Mouse (Mus musculus) testis, adult 2 months (tissue): ENCODE data around the gene Aqp6. TPM values are rescaled to one million over a fixed set of nuclear protein-coding genes. Genes with fewer than 3 reads are reported as not detected.

ENCODE experiments used
- H3K27ac ChIP-seq: fragments of 200-500 bp; 2 replicates; pipeline ENCODE4 v1.5.1; 2012; ENCODE audit warnings: low read depth, low read length; ENCODE audit not compliant: control insufficient read depth, insufficient read depth
- H3K27me3 ChIP-seq: fragments of 200-500 bp; 2 replicates; pipeline ENCODE4 v1.6.1; 2012; ENCODE audit warnings: mild to moderate bottlenecking, low read length, moderate library complexity; ENCODE audit not compliant: control insufficient read depth, insufficient read depth
- H3K36me3 ChIP-seq: fragments of 200-500 bp; 2 replicates; pipeline ENCODE4 v1.6.1; 2012; ENCODE audit warnings: mild to moderate bottlenecking, low read length; ENCODE audit not compliant: control insufficient read depth, insufficient read depth
- H3K4me1 ChIP-seq: fragments of 200-500 bp; 2 replicates; pipeline ENCODE4 v1.6.1; 2012; ENCODE audit warnings: low read length; ENCODE audit not compliant: control insufficient read depth, insufficient read depth
- H3K4me3 ChIP-seq: fragments of 200-500 bp; 2 replicates; pipeline ENCODE4 v1.5.1; 2012; ENCODE audit warnings: low read depth, mild to moderate bottlenecking, low read length, moderate library complexity, mixed read lengths; ENCODE audit not compliant: control insufficient read depth
- CTCF ChIP-seq: fragments of 200-500 bp; IDR thresholded peaks from 2 replicates; pipeline ENCODE4 v1.5.1; 2012; ENCODE audit warnings: low read depth, mild to moderate bottlenecking, inconsistent platforms, low read length, moderate library complexity; ENCODE audit not compliant: control insufficient read depth, insufficient read depth, insufficient replicate concordance
- POLR2A ChIP-seq: fragments of 200-500 bp; IDR thresholded peaks from 2 replicates; pipeline ENCODE4 v1.6.1; 2012; ENCODE audit warnings: low read depth, mild to moderate bottlenecking, inconsistent platforms, low read length, moderate library complexity; ENCODE audit not compliant: control insufficient read depth
- polyA plus RNA-seq: library from polyadenylated mRNA; depleted of rRNA; stranded (reverse); fragments of >200 nt; gene quantifications from 2 replicates; pipeline ENCODE4 v1.2.3, GENCODE M21; 2012

Gene Aqp6
- polyA plus RNA-seq, 1 experiment: not detected

- Histone ChIP-seq H3K27me3 (no peaks in the 10 kb centered on the region), H3K4me3 (peak within 1 kb of the TSS; percentile 25; the same call in 1 of the 2 replicates), H3K27ac (peak within 1 kb of the TSS; percentile 62), H3K36me3 (no peaks in the 10 kb centered on the region), H3K4me1 (peaks cover 11% of the 10 kb centered on the region)
- TF ChIP-seq POLR2A: no peak
- no peak for TF ChIP-seq CTCF
Observed at GRCm38 (mm10) chr15:99578802-99579485, 22.3 kb upstream of the Aqp6 start, which contains the start of gene Aqp2. TSS of gene Aqp2 (plus strand) at chr15:99579055.

- Histone ChIP-seq H3K36me3 (no peaks in the 10 kb centered on the region), H3K27me3 (no peaks in the 10 kb centered on the region), H3K27ac (no peak overlapping the region), H3K4me3 (no peak overlapping the region; the same call in 1 of the 2 replicates), H3K4me1 (peaks cover 19% of the 10 kb centered on the region)
- TF ChIP-seq POLR2A: no peak
- no peak for TF ChIP-seq CTCF
Observed at GRCm38 (mm10) chr15:99583463-99584344, 17.5 kb upstream of the Aqp6 start.

GRCm38 (mm10) chr15:99584407-99585202 is 16.6 kb upstream of the Aqp6 start:
- peaks cover 13% of the 10 kb centered on the region for H3K4me1 ChIP-seq
- no peak overlapping the region for H3K27ac ChIP-seq
- no peaks in the 10 kb centered on the region for H3K27me3 ChIP-seq
- no peak for TF ChIP-seq CTCF
- TF ChIP-seq POLR2A: no peak
- no peaks in the 10 kb centered on the region for H3K36me3 ChIP-seq
- H3K4me3 ChIP-seq: no peak overlapping the region

GRCm38 (mm10) chr15:99585741-99586140 is 15.5 kb upstream of the Aqp6 start:
- H3K27ac ChIP-seq: no peak overlapping the region
- no peaks in the 10 kb centered on the region for H3K36me3 ChIP-seq
- TF ChIP-seq POLR2A (no peak), CTCF (no peak)
- H3K4me3 ChIP-seq: no peak overlapping the region
- peaks cover 17% of the 10 kb centered on the region for H3K4me1 ChIP-seq
- no peaks in the 10 kb centered on the region for H3K27me3 ChIP-seq

- no peak overlapping the region for H3K27ac ChIP-seq
- H3K4me3 ChIP-seq: no peak overlapping the region
- H3K4me1 ChIP-seq: peaks cover 21% of the 10 kb centered on the region
- H3K27me3 ChIP-seq: no peaks in the 10 kb centered on the region
- no peak for TF ChIP-seq CTCF
- no peak for TF ChIP-seq POLR2A
- H3K36me3 ChIP-seq: no peaks in the 10 kb centered on the region
Observed at GRCm38 (mm10) chr15:99586525-99586924, 14.7 kb upstream of the Aqp6 start.

- no peak overlapping the region for H3K27ac ChIP-seq
- H3K4me3 ChIP-seq: no peak overlapping the region
- H3K4me1 ChIP-seq: peaks cover 15% of the 10 kb centered on the region
- no peak for TF ChIP-seq POLR2A
- no peak for TF ChIP-seq CTCF
- no peaks in the 10 kb centered on the region for H3K27me3 ChIP-seq
- no peaks in the 10 kb centered on the region for H3K36me3 ChIP-seq
Observed at GRCm38 (mm10) chr15:99589237-99589636, 12.0 kb upstream of the Aqp6 start.
